ENCODE assay signal across 7 mouse cellular contexts in genomic region chr17:46161710-46162109, GRCm38 (mm10). TPM values are rescaled to one million over a fixed set of nuclear protein-coding genes. Genes with fewer than 3 reads are reported as not detected.
DNase-seq lines count a peak whose midpoint lies in the region; ATAC-seq and TF ChIP-seq lines count a peak whose summit lies in the region.

No protein-coding gene starts in this region.

- no peaks in the 10 kb centered on the region for H3K27me3 ChIP-seq in lung, postnatal 0 days (replicated peaks; ENCODE audit: insufficient read depth, low read length)
- no peaks in the 10 kb centered on the region for H3K27me3 ChIP-seq in forebrain, embryonic 10.5 days (ENCODE audit: poor library complexity, severe bottlenecking)
- no peaks in the 10 kb centered on the region for H3K27me3 ChIP-seq in limb, embryonic 11.5 days (ENCODE audit: control insufficient read depth, insufficient read depth, low read length)
- H3K27me3 ChIP-seq in small intestine, adult 2 months (ENCODE audit: control insufficient read depth, insufficient read depth, low read length): no peaks in the 10 kb centered on the region

- no peak for ATAC-seq in lung, postnatal 0 days
- ATAC-seq in limb, embryonic 11.5 days (ENCODE audit: insufficient number of reproducible peaks, low FRiP score, low TSS enrichment, low read depth): no peak
- no peak for ATAC-seq in erythroid progenitor cell, adult 5-6 weeks (replicated peaks; ENCODE audit: low FRiP score, poor library complexity, severe bottlenecking)

- H3K36me3 ChIP-seq in lung, postnatal 0 days (ENCODE audit: insufficient read depth, low read length): peaks cover 18% of the 10 kb centered on the region
- peaks cover 43% of the 10 kb centered on the region for H3K36me3 ChIP-seq in forebrain, embryonic 10.5 days (replicated peaks)
- peaks cover 23% of the 10 kb centered on the region for H3K36me3 ChIP-seq in limb, embryonic 11.5 days (ENCODE audit: control insufficient read depth, insufficient read depth, low read length)
- peaks cover 29% of the 10 kb centered on the region for H3K36me3 ChIP-seq in small intestine, adult 2 months (ENCODE audit: control insufficient read depth, insufficient read depth, low read length)

- peak overlapping the region; percentile 65 for H3K4me2 ChIP-seq in lung, postnatal 0 days (replicated peaks; ENCODE audit: low read depth, low read length)
- peak overlapping the region; percentile 76 for H3K4me2 ChIP-seq in limb, embryonic 11.5 days (ENCODE audit: low read depth, severe bottlenecking)

- peaks cover 3% of the 10 kb centered on the region; the same call in 1 of the 2 replicates for H3K4me1 ChIP-seq in lung, postnatal 0 days (ENCODE audit: insufficient read depth, low read depth, low read length)
- peaks cover 31% of the 10 kb centered on the region for H3K4me1 ChIP-seq in forebrain, embryonic 10.5 days
- peaks cover 4% of the 10 kb centered on the region; the same call in 1 of the 2 replicates for H3K4me1 ChIP-seq in limb, embryonic 11.5 days (ENCODE audit: control insufficient read depth, insufficient read depth, low read length)
- peaks cover 9% of the 10 kb centered on the region for H3K4me1 ChIP-seq in small intestine, adult 2 months (ENCODE audit: control insufficient read depth, insufficient read depth, insufficient read length, low read length)

- DNase-seq in lung, postnatal 0 days (ENCODE audit: low spot score): no peak
- no peak for DNase-seq in lung, adult 18-20 months
- no peak for DNase-seq in forebrain, embryonic 10.5 days (ENCODE audit: extremely low spot score, low spot score)
- no peak for DNase-seq in limb, embryonic 11.5 days (ENCODE audit: low spot score)
- DNase-seq in ovary, postnatal 36 days (ENCODE audit: low spot score): no peak

- 40% methylated on average over 9 of the region's 9 CpGs for WGBS in lung, postnatal 0 days
- 52% methylated on average over 9 of the region's 9 CpGs for WGBS in forebrain, embryonic 10.5 days
- 50% methylated on average over 9 of the region's 9 CpGs for WGBS in limb, embryonic 11.5 days
- 33% methylated on average over 9 of the region's 9 CpGs for WGBS in small intestine, adult 2 months

- peak overlapping the region; percentile 72 for H3K4me3 ChIP-seq in lung, postnatal 0 days (ENCODE audit: low read depth, low read length)
- H3K4me3 ChIP-seq in forebrain, embryonic 10.5 days: peak overlapping the region; percentile 88
- H3K4me3 ChIP-seq in limb, embryonic 11.5 days (ENCODE audit: low read depth, low read length): peak overlapping the region; percentile 77
- H3K4me3 ChIP-seq in small intestine, adult 2 months (ENCODE audit: low read depth, low read length): peak overlapping the region; percentile 97

- no peak for TF ChIP-seq EP300 in lung, postnatal 0 days (IDR thresholded peaks at IDR 0.05)

- H3K27ac ChIP-seq in lung, postnatal 0 days (ENCODE audit: low read length): peak overlapping the region; percentile 83
- H3K27ac ChIP-seq in forebrain, embryonic 10.5 days: peak overlapping the region; percentile 92
- H3K27ac ChIP-seq in limb, embryonic 11.5 days (replicated peaks; ENCODE audit: low read depth, low read length): no peak overlapping the region
- peak overlapping the region; percentile 81 for H3K27ac ChIP-seq in small intestine, adult 2 months (ENCODE audit: insufficient read depth, low read depth, low read length)

- no peak for TF ChIP-seq CTCF in lung, postnatal 0 days (IDR thresholded peaks at IDR 0.05)
- no peak for TF ChIP-seq CTCF in small intestine, adult 2 months (IDR thresholded peaks at IDR 0.05; ENCODE audit: extremely low read depth, insufficient read length, insufficient replicate concordance, low read depth, low read length)

- peak overlapping the region; percentile 58 for H3K9ac ChIP-seq in lung, postnatal 0 days (replicated peaks; ENCODE audit: low read depth)
- peak overlapping the region; percentile 79 for H3K9ac ChIP-seq in limb, embryonic 11.5 days (ENCODE audit: low read length)

- H3K9me3 ChIP-seq in lung, postnatal 0 days (ENCODE audit: low read length): no peaks in the 10 kb centered on the region
- H3K9me3 ChIP-seq in forebrain, embryonic 10.5 days: no peaks in the 10 kb centered on the region
- no peaks in the 10 kb centered on the region for H3K9me3 ChIP-seq in limb, embryonic 11.5 days (ENCODE audit: control insufficient read depth, low read length)

- TF ChIP-seq POLR2A in small intestine, adult 2 months (IDR thresholded peaks at IDR 0.05; ENCODE audit: low read depth, low read length): no peak

RNA-seq across cellular contexts. Expression of gene Gtpbp2, which starts 0.9 kb away (rescaled TPM):
- polyA plus RNA-seq in lung, postnatal 0 days (2015; fragmentation: Nextera tagmentation; extraction: Ambion mirVana): 38.8 and 39.5 TPM in 2 replicates
- polyA plus RNA-seq in forebrain, embryonic 10.5 days (2016; fragmentation: Nextera tagmentation; extraction: Ambion mirVana): 29.8 and 30.0 TPM in 2 replicates
- polyA plus RNA-seq in limb, embryonic 11.5 days (2014; fragmentation: Nextera tagmentation; extraction: Ambion mirVana): 29.4 and 30.1 TPM in 2 replicates
- 92.2 and 198 TPM in 2 replicates for polyA plus RNA-seq in small intestine, adult 2 months (2012; rRNA removed)
- 369 and 467 TPM in 2 replicates for total RNA-seq in erythroid progenitor cell, adult 5-6 weeks (2015; ENCODE audit: low replicate concordance)
- 572 and 831 TPM in 2 replicates for total RNA-seq in erythroid progenitor cell, adult 5-6 weeks (2017; ENCODE audit: low replicate concordance)

RNA-seq across cellular contexts. Expression of gene Mad2l1bp, which starts 8.4 kb away (rescaled TPM):
- polyA plus RNA-seq in lung, postnatal 0 days (2015; fragmentation: Nextera tagmentation; extraction: Ambion mirVana): 43.5 and 44.6 TPM in 2 replicates
- 36.3 and 36.8 TPM in 2 replicates for polyA plus RNA-seq in forebrain, embryonic 10.5 days (2016; fragmentation: Nextera tagmentation; extraction: Ambion mirVana)
- polyA plus RNA-seq in limb, embryonic 11.5 days (2014; fragmentation: Nextera tagmentation; extraction: Ambion mirVana): 34.9 and 39.7 TPM in 2 replicates
- 14.8 and 27.1 TPM in 2 replicates for polyA plus RNA-seq in small intestine, adult 2 months (2012; rRNA removed)
- total RNA-seq in erythroid progenitor cell, adult 5-6 weeks (2015; ENCODE audit: low replicate concordance): 75.0 and 75.3 TPM in 2 replicates
- total RNA-seq in erythroid progenitor cell, adult 5-6 weeks (2017; ENCODE audit: low replicate concordance): 22.3 and 26.2 TPM in 2 replicates

RNA-seq across cellular contexts. Expression of gene Rsph9, which starts 17.7 kb away (rescaled TPM):
- polyA plus RNA-seq in lung, postnatal 0 days (2015; fragmentation: Nextera tagmentation; extraction: Ambion mirVana): 31.7 and 32.4 TPM in 2 replicates
- polyA plus RNA-seq in forebrain, embryonic 10.5 days (2016; fragmentation: Nextera tagmentation; extraction: Ambion mirVana): 8.9 and 11.3 TPM in 2 replicates
- 12.1 and 13.1 TPM in 2 replicates for polyA plus RNA-seq in limb, embryonic 11.5 days (2014; fragmentation: Nextera tagmentation; extraction: Ambion mirVana)
- 3.4 and 4.3 TPM in 2 replicates for polyA plus RNA-seq in small intestine, adult 2 months (2012; rRNA removed)
- total RNA-seq in erythroid progenitor cell, adult 5-6 weeks (2015; ENCODE audit: low replicate concordance): 3.8 and 6.8 TPM in 2 replicates
- 9.9 TPM in 1 of 2 replicates, not detected in the other for total RNA-seq in erythroid progenitor cell, adult 5-6 weeks (2017; ENCODE audit: low replicate concordance)

RNA-seq across cellular contexts. Expression of gene Polh, which starts 40.7 kb away (rescaled TPM):
- polyA plus RNA-seq in lung, postnatal 0 days (2015; fragmentation: Nextera tagmentation; extraction: Ambion mirVana): 6.6 and 8.6 TPM in 2 replicates
- 14.5 and 14.6 TPM in 2 replicates for polyA plus RNA-seq in forebrain, embryonic 10.5 days (2016; fragmentation: Nextera tagmentation; extraction: Ambion mirVana)
- 10.3 and 13.6 TPM in 2 replicates for polyA plus RNA-seq in limb, embryonic 11.5 days (2014; fragmentation: Nextera tagmentation; extraction: Ambion mirVana)
- polyA plus RNA-seq in small intestine, adult 2 months (2012; rRNA removed): 1.0 and 1.7 TPM in 2 replicates
- total RNA-seq in erythroid progenitor cell, adult 5-6 weeks (2015; ENCODE audit: low replicate concordance): 40.4 and 61.2 TPM in 2 replicates
- 96.1 and 102 TPM in 2 replicates for total RNA-seq in erythroid progenitor cell, adult 5-6 weeks (2017; ENCODE audit: low replicate concordance)

RNA-seq across cellular contexts. Expression of gene Xpo5, which starts 40.9 kb away (rescaled TPM):
- 14.8 and 16.2 TPM in 2 replicates for polyA plus RNA-seq in lung, postnatal 0 days (2015; fragmentation: Nextera tagmentation; extraction: Ambion mirVana)
- 79.7 and 80.4 TPM in 2 replicates for polyA plus RNA-seq in forebrain, embryonic 10.5 days (2016; fragmentation: Nextera tagmentation; extraction: Ambion mirVana)
- polyA plus RNA-seq in limb, embryonic 11.5 days (2014; fragmentation: Nextera tagmentation; extraction: Ambion mirVana): 73.0 and 73.8 TPM in 2 replicates
- polyA plus RNA-seq in small intestine, adult 2 months (2012; rRNA removed): 5.3 and 8.4 TPM in 2 replicates
- total RNA-seq in erythroid progenitor cell, adult 5-6 weeks (2015; ENCODE audit: low replicate concordance): 26.8 and 35.0 TPM in 2 replicates
- total RNA-seq in erythroid progenitor cell, adult 5-6 weeks (2017; ENCODE audit: low replicate concordance): 26.6 and 32.0 TPM in 2 replicates
